Mouse (Mus musculus): ENCODE data around the gene Pi4k2b. TPM values are rescaled to one million over a fixed set of nuclear protein-coding genes. Genes with fewer than 3 reads are reported as not detected.

The Pi4k2b gene
- polyA plus RNA-seq, 1 experiment from 2014 or later, result 5.4 TPM

GRCm38 (mm10) chr5:52799274-52799985 lies 58.1 kb downstream of the Pi4k2b start:
- Histone ChIP-seq H3K4me2 (ENCODE audit: low read length) (no peak overlapping the region), H3K27ac (ENCODE audit: low read length) (no peak overlapping the region)
- ATAC-seq, result peak; percentile 67

GRCm38 (mm10) chr5:52805801-52806200 lies 64.4 kb downstream of the Pi4k2b start:
- Histone ChIP-seq H3K4me3 (replicated peaks; ENCODE audit: low read length) (no peak overlapping the region), H3K36me3 (ENCODE audit: control insufficient read depth, insufficient read depth) (no peaks in the 10 kb centered on the region), H3K27ac (ENCODE audit: low read length) (no peak overlapping the region), H3K4me1 (replicated peaks; ENCODE audit: control insufficient read depth, insufficient read depth, low read length) (0 out of 2 replicates have a peak, but pooled peaks cover 2% of the 10 kb centered on the region), H3K4me2 (ENCODE audit: low read length) (no peak overlapping the region), H3K9me3 (ENCODE audit: control insufficient read depth, low read length) (no peaks in the 10 kb centered on the region), H3K27me3 (replicated peaks; ENCODE audit: control insufficient read depth, insufficient read depth, low read length) (no peaks in the 10 kb centered on the region), H3K9ac (replicated peaks; ENCODE audit: low read depth, low read length) (no peak overlapping the region)
- 84% methylated on average over 4 of the region's 4 CpGs for WGBS
- ATAC-seq, result no peak

More at GRCm38 (mm10) chr5:52799274-52799985, 58.1 kb downstream of the Pi4k2b start:
- Histone ChIP-seq H3K9me3 (ENCODE audit: control insufficient read depth, low read length) (no peaks in the 10 kb centered on the region), H3K27me3 (replicated peaks; ENCODE audit: control insufficient read depth, insufficient read depth, low read length) (no peaks in the 10 kb centered on the region), H3K4me1 (replicated peaks; ENCODE audit: control insufficient read depth, insufficient read depth, low read length) (no peaks in the 10 kb centered on the region), H3K4me3 (replicated peaks; ENCODE audit: low read length) (no peak overlapping the region), H3K36me3 (ENCODE audit: control insufficient read depth, insufficient read depth) (peaks cover 8% of the 10 kb centered on the region), H3K9ac (replicated peaks; ENCODE audit: low read depth, low read length) (no peak overlapping the region)
- 87% methylated on average over 12 of the region's 12 CpGs for WGBS

- H3K9ac ChIP-seq (replicated peaks; ENCODE audit: low read depth, low read length), result no peak overlapping the region
- ATAC-seq, result no peak
- H3K27ac ChIP-seq (ENCODE audit: low read length), result no peak overlapping the region
- H3K9me3 ChIP-seq (ENCODE audit: control insufficient read depth, low read length), result no peaks in the 10 kb centered on the region
- 0 out of 2 replicates have a peak, but pooled peaks cover 2% of the 10 kb centered on the region for H3K4me1 ChIP-seq (replicated peaks; ENCODE audit: control insufficient read depth, insufficient read depth, low read length)
- H3K27me3 ChIP-seq (replicated peaks; ENCODE audit: control insufficient read depth, insufficient read depth, low read length), result no peaks in the 10 kb centered on the region
- no peak overlapping the region for H3K4me3 ChIP-seq (replicated peaks; ENCODE audit: low read length)
- no peak overlapping the region for H3K4me2 ChIP-seq (ENCODE audit: low read length)
- H3K36me3 ChIP-seq (ENCODE audit: control insufficient read depth, insufficient read depth), result no peaks in the 10 kb centered on the region
- WGBS, result 78% methylated on average over 8 of the region's 8 CpGs
Observed at GRCm38 (mm10) chr5:52806349-52806748, 65.0 kb downstream of the Pi4k2b start.

GRCm38 (mm10) chr5:52807030-52807429 lies 65.7 kb downstream of the Pi4k2b start:
- no peaks in the 10 kb centered on the region for H3K27me3 ChIP-seq (replicated peaks; ENCODE audit: control insufficient read depth, insufficient read depth, low read length)
- no peak for ATAC-seq
- H3K27ac ChIP-seq (ENCODE audit: low read length), result no peak overlapping the region
- H3K36me3 ChIP-seq (ENCODE audit: control insufficient read depth, insufficient read depth), result no peaks in the 10 kb centered on the region
- no peak overlapping the region for H3K9ac ChIP-seq (replicated peaks; ENCODE audit: low read depth, low read length)
- no peaks in the 10 kb centered on the region for H3K9me3 ChIP-seq (ENCODE audit: control insufficient read depth, low read length)
- 0 out of 2 replicates have a peak, but pooled peaks cover 2% of the 10 kb centered on the region for H3K4me1 ChIP-seq (replicated peaks; ENCODE audit: control insufficient read depth, insufficient read depth, low read length)
- H3K4me2 ChIP-seq (ENCODE audit: low read length), result no peak overlapping the region
- no peak overlapping the region for H3K4me3 ChIP-seq (replicated peaks; ENCODE audit: low read length)
- 83% methylated on average over 7 of the region's 7 CpGs for WGBS

GRCm38 (mm10) chr5:52810446-52810845 lies 69.1 kb downstream of the Pi4k2b start:
- Histone ChIP-seq H3K4me3 (replicated peaks; ENCODE audit: low read length) (no peak overlapping the region), H3K9ac (replicated peaks; ENCODE audit: low read depth, low read length) (no peak overlapping the region), H3K27me3 (replicated peaks; ENCODE audit: control insufficient read depth, insufficient read depth, low read length) (no peaks in the 10 kb centered on the region), H3K9me3 (ENCODE audit: control insufficient read depth, low read length) (no peaks in the 10 kb centered on the region), H3K36me3 (ENCODE audit: control insufficient read depth, insufficient read depth) (no peaks in the 10 kb centered on the region), H3K4me1 (replicated peaks; ENCODE audit: control insufficient read depth, insufficient read depth, low read length) (0 out of 2 replicates have a peak, but pooled peaks cover 2% of the 10 kb centered on the region), H3K4me2 (ENCODE audit: low read length) (no peak overlapping the region), H3K27ac (ENCODE audit: low read length) (no peak overlapping the region)
- 97% methylated on average over 6 of the region's 6 CpGs for WGBS
- ATAC-seq, result no peak

- ATAC-seq, result no peak
- 93% methylated on average over 14 of the region's 14 CpGs for WGBS
Observed at GRCm38 (mm10) chr5:52811056-52811455, 69.7 kb downstream of the Pi4k2b start.

DNA sequence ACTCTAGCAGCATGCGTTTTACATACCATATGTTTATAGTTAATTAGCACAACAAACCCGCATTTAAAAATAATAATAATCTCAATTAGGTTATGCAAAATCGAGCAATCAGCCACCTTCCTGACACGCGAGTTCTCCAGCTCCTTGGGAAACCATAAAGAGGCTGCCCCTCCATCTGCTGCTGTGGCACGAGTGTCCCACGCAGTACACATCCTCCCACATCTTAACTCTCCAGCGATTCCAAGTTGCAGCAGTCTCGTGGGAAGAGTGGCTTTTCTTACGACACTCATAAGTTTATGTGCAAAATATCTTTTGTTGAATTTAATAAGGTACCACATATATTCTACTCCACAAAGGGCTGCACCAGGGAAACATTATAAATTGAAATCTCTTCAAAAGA lies 71.1 kb downstream of the Pi4k2b start:
- WGBS, result 80% methylated on average over 10 of the region's 10 CpGs
- H3K9ac ChIP-seq (replicated peaks; ENCODE audit: low read depth, low read length), result no peak overlapping the region
- ATAC-seq, result no peak; the same call in 1 of the 2 replicates
- no peaks in the 10 kb centered on the region for H3K4me1 ChIP-seq (replicated peaks; ENCODE audit: control insufficient read depth, insufficient read depth, low read length)
- H3K4me2 ChIP-seq (ENCODE audit: low read length), result no peak overlapping the region
- H3K4me3 ChIP-seq (replicated peaks; ENCODE audit: low read length), result no peak overlapping the region
- no peak overlapping the region for H3K27ac ChIP-seq (ENCODE audit: low read length)
- 0 out of 2 replicates have a peak, but pooled peaks cover 2% of the 10 kb centered on the region for H3K36me3 ChIP-seq (ENCODE audit: control insufficient read depth, insufficient read depth)
- H3K9me3 ChIP-seq (ENCODE audit: control insufficient read depth, low read length), result no peaks in the 10 kb centered on the region
- H3K27me3 ChIP-seq (replicated peaks; ENCODE audit: control insufficient read depth, insufficient read depth, low read length), result no peaks in the 10 kb centered on the region

More at GRCm38 (mm10) chr5:52811056-52811455, 69.7 kb downstream of the Pi4k2b start:
- Histone ChIP-seq H3K27ac (ENCODE audit: low read length) (no peak overlapping the region), H3K4me3 (replicated peaks; ENCODE audit: low read length) (no peak overlapping the region), H3K27me3 (replicated peaks; ENCODE audit: control insufficient read depth, insufficient read depth, low read length) (no peaks in the 10 kb centered on the region), H3K36me3 (ENCODE audit: control insufficient read depth, insufficient read depth) (no peaks in the 10 kb centered on the region), H3K4me1 (replicated peaks; ENCODE audit: control insufficient read depth, insufficient read depth, low read length) (no peaks in the 10 kb centered on the region), H3K4me2 (ENCODE audit: low read length) (no peak overlapping the region), H3K9ac (replicated peaks; ENCODE audit: low read depth, low read length) (no peak overlapping the region), H3K9me3 (ENCODE audit: control insufficient read depth, low read length) (no peaks in the 10 kb centered on the region)

GRCm38 (mm10) chr5:52813312-52813711 lies 71.9 kb downstream of the Pi4k2b start:
- ATAC-seq, result no peak
- no peak overlapping the region for H3K4me2 ChIP-seq (ENCODE audit: low read length)
- WGBS, result 91% methylated on average over 7 of the region's 7 CpGs

DNA sequence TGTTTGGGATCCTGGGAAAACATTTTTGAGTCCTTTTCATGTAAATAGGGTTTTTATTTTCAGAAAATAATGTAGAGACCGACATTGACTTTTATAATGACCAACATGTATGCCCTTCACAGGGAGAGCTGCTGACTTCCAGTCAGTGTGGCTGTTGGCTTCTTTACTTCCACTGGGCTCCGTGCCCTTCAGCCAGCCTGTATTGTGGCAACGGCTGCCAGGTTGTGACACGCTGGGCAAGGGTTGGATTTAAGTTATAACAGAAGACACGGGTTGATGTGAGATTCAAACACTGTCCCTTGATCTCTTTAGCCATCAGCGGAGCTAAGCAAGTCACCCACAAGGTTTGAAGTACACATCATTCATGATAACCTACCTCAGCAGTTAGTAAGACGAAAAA lies 77.3 kb downstream of the Pi4k2b start:
- Histone ChIP-seq H3K27ac (ENCODE audit: low read length) (no peak overlapping the region), H3K9ac (replicated peaks; ENCODE audit: low read depth, low read length) (no peak overlapping the region), H3K4me2 (ENCODE audit: low read length) (no peak overlapping the region), H3K9me3 (ENCODE audit: control insufficient read depth, low read length) (no peaks in the 10 kb centered on the region), H3K36me3 (ENCODE audit: control insufficient read depth, insufficient read depth) (peaks cover 4% of the 10 kb centered on the region; the same call in 1 of the 2 replicates), H3K27me3 (replicated peaks; ENCODE audit: control insufficient read depth, insufficient read depth, low read length) (no peaks in the 10 kb centered on the region), H3K4me3 (replicated peaks; ENCODE audit: low read length) (no peak overlapping the region), H3K4me1 (replicated peaks; ENCODE audit: control insufficient read depth, insufficient read depth, low read length) (no peaks in the 10 kb centered on the region)
- ATAC-seq, result no peak
- WGBS, result 91% methylated on average over 7 of the region's 7 CpGs

More at GRCm38 (mm10) chr5:52813312-52813711, 71.9 kb downstream of the Pi4k2b start:
- no peaks in the 10 kb centered on the region for H3K4me1 ChIP-seq (replicated peaks; ENCODE audit: control insufficient read depth, insufficient read depth, low read length)
- H3K9me3 ChIP-seq (ENCODE audit: control insufficient read depth, low read length), result no peaks in the 10 kb centered on the region
- H3K27me3 ChIP-seq (replicated peaks; ENCODE audit: control insufficient read depth, insufficient read depth, low read length), result no peaks in the 10 kb centered on the region
- H3K4me3 ChIP-seq (replicated peaks; ENCODE audit: low read length), result no peak overlapping the region
- no peak overlapping the region for H3K27ac ChIP-seq (ENCODE audit: low read length)
- 0 out of 2 replicates have a peak, but pooled peaks cover 2% of the 10 kb centered on the region for H3K36me3 ChIP-seq (ENCODE audit: control insufficient read depth, insufficient read depth)
- H3K9ac ChIP-seq (replicated peaks; ENCODE audit: low read depth, low read length), result no peak overlapping the region

All from forebrain, embryonic 16.5 days (tissue).